Mouse (Mus musculus) urinary bladder, postnatal 25 days (tissue): ENCODE data around the gene Myh9.
"Not testable (repeated sequence)": the region's sequence is repeated elsewhere in the genome, so short reads cannot be mapped to it uniquely, and the experiment has no call there.

ENCODE experiments used
- DNase-seq: peaks from one replicate; pipeline ENCODE4 v3.0.0; 2022; ENCODE audit warnings: low spot score

The Myh9 gene

GRCm38 (mm10) chr15:77867231-77867968 is 25.4 kb upstream of the Myh9 start:
- DNase-seq: not testable (repeated sequence)

DNA sequence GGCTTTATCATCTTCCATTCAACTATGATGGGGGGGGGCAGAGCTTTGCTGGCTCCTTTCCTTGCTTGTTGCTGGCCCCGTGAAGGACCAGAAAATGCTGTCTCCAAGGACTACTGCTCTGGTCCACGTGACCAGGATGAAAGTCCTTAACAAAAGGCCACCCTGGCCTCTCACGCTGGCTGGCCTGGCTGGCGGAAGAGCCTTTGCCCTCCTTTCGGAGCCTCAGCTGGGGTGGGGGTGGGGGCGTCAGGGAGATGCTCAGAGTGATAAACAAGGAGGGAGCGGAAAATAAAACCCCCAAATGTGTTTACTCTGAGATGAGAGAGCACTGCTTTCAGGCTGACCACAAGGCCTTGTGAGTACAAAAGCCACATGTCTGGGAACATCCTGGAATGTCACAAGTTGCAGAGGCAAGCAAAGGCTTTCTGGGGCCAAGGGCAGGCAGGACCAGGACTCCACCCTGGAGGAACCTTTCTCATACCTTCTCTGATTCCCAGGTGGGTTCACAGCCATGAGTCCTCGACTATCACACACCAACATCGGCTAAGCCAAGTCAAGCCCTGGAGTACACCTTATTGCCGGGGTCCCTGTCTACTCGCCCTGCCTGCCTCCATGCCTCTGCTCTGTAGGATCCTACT is 24.7 kb upstream of the Myh9 start:
- no peak for DNase-seq

DNA sequence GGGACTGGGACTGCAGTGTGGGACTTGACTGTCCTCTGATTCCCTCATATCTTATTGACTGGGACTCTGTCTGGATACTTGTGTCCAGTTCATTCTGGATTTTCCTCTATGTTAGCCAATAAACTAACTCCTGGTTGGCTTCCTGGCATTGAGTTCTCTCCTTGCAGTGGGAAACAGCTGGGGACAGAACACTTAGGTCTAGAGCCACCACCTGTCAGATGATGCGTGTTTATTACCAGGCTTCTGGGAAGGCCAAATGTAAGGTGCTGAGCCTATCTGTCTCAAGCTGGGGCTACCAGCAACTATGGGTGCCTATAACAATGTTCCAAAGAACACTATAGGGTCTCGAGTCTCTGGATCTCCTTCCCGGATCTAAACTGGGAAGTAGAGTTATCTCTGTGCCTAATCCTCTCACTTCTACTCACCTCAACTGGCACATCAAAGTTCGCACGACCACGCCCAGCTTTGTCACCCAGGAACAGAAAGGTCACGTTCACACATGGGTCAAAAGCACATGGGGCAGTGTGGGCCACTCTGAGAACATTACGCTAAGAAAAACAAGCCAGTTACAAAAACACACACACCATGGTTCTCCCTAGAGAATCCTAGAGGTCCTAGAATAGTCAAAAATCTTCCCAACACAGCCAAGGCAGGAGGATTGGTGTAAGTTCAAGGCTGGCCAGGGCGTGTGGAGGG is 22.2 kb upstream of the Myh9 start:
- no peak for DNase-seq

DNA sequence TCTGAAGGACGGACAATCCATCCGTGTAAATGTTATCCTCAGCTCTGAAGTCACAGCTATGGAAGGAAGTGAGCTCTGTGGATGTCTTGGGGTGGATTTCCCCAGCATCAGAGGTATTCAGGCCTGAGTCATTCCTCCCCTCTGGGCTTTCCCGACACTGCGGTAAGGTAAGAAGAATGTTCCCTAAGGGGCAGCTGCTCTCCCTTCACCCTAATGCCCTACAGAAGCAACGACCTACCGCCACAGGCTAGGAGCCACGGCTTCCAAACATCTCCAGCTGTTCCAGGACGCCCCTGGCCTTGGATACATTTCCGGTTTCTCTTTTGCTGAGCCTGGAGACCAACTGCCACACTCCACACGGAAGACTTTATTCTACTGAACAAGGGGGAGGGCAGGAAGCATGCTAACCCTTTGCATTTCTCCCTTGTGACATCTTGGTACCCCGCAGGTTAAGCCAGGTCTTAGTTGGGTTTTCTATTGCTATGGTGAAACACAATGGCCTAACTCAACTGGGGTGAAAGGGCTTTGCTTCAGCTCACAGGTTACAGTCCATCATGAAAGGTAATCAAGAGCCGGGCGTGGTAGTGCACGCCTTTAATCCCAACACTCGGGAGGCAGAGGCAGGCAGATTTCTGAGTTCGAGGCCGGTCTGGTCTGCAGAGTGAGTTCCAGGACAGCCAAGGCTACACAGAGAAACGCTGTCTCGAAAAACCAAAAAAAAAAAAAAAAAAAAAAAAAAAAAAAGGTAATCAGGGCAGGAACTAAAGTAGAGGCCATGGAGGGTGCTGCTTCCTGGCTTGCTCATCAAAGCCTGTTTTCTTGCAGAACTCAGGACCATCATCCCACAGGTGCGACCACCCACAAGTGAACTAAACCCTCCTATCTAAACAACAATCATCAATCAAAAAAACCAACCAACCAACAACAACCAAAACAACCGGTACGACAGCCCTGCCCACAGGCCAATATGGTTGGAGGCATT is 21.3 kb upstream of the Myh9 start:
- no peak for DNase-seq

DNA sequence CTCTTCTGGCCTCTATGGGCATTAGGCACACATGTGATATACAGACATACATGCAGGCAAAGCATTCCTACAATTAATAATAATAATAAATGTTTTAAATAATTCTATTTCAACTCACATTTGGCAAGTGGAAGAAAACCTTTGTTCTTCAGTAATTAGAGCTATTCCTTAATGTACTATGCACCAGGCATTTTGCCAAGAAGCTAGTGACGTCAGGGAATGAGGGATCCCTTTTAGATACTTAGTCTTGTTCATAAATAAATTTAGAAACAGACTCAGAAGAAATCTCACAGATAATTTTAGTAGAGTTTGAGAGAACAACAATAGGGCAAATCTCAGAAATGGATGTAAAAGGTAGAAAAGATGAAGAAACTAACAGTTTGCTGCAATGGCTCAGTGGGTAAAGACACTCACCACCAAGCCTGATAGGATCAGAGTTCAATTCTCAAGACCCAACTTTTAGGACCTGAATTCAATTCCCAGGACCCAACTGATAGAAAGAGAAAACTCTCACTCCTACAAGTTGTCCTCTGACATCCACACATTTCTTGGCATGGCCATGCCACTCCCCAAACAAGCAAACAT is 18.2 kb upstream of the Myh9 start:
- no peak for DNase-seq

GRCm38 (mm10) chr15:77857662-77858156 is 15.7 kb upstream of the Myh9 start:
- peak; percentile 67 for DNase-seq

- no peak for DNase-seq
These were observed 14.6 kb upstream of the Myh9 start for GRCm38 (mm10) chr15:77856541-77856940.

GRCm38 (mm10) chr15:77855301-77855700 is 13.3 kb upstream of the Myh9 start:
- no peak for DNase-seq

GRCm38 (mm10) chr15:77852001-77852400 is 10.0 kb upstream of the Myh9 start:
- no peak for DNase-seq

DNA sequence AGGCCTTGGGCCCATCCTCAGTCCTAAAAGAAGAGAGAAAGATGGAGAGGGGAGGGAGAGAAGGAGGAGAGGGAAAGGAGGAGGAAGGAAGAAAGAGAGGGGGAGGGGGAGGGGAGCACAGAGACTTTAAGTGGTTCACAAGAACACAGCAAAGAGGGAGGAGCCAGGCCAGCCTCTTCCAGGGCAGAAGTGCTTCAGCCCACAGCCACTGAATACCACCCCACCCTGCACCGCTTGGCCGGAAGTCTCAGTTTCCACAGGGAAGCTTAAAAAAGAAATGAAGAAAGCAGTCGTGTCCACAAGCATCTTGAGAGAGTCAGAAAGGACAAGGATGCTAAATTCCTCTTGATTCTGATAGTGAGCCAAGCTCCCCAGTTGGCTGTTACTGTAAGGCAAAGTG is 9.2 kb upstream of the Myh9 start:
- no peak for DNase-seq

- DNase-seq: no peak
These were observed 7.7 kb upstream of the Myh9 start for GRCm38 (mm10) chr15:77849572-77850229.

GRCm38 (mm10) chr15:77849039-77849436 is 7.1 kb upstream of the Myh9 start:
- DNase-seq: no peak

DNA sequence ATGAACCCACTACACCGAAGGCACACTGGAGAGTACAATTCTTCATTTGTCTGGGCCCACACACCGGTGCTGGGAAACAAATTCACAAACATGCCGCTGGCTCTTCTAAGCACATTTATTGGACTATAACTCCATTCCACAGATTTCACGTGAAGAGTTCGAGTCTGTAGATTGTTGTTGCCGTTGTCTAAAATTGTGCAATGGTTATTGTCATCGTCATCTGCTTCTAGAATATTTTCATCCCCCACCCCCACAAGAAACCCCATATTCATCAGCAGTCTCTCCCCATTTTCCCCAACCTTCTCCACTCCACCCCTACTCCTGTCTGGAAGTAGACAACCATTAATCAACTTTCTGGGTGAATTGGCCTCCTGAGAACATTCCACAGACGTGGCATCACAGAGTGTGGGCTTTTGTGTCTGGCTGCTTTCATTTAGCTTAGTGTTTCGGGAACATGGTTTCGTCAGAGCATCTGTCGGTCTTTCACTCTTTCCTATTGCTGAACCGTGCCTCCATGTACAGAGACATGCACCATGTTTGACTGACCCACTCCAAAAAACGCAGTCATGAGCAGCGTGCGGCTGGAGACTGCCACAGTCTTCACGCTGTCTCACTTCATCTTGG is 6.6 kb upstream of the Myh9 start:
- DNase-seq: no peak

DNA sequence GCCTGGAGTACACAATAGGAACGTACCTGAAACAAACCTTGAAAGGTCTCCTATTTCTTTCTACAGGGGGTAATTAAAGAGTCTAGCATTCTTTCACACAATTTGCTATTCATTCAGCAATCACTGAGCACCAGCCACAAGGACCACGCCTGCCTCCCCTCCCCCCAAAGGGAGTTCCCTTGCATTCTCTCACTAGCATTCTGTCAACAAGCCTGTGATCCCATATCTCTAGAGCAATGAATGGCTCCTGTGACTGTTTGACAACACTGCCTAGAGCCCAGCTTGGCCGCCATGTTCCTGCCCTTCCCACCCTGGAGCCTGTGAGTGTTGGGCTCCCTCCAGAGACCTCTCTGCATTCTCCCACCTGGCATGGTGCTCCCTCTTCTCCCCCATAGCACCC is 5.9 kb upstream of the Myh9 start:
- DNase-seq: no peak

GRCm38 (mm10) chr15:77847108-77847507 is 5.1 kb upstream of the Myh9 start:
- DNase-seq: no peak

GRCm38 (mm10) chr15:77845931-77846595 is 4.1 kb upstream of the Myh9 start:
- DNase-seq: not testable (repeated sequence)

DNA sequence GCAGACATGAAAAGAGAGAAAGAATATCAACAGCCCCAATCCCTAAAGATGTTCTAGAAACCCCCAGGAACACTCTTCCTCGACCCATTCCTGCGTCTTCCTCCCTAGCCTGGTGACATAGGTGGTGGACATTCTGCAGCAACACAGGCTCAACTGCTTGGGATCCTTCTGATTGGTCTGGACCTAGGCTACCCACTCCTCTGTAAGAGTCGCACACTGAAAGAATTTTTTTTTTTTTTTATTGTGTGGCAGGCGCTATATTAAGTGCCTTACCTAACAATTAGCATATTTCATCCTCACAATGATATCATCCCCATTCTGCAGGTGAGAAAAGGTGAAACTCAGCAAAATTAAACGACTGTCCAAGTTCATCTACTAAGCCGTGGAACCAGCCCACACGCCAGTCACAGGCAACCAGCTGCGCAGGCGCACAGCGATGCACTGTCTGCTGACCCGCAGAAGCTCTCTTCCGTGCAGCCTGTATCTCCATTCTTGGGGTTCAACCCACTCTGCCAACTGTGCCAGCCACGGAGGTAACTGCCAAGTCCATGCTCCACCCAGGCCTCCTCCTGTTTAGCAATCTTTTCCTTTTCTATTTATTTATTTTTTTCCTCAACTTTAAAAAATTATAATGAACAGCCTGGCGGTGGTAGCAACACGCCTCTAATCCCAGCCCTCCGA is 3.1 kb upstream of the Myh9 start:
- DNase-seq: no peak

- no peak for DNase-seq
These were observed 2.1 kb upstream of the Myh9 start for GRCm38 (mm10) chr15:77844048-77844447.

- not testable (repeated sequence) for DNase-seq
These were observed 1.6 kb upstream of the Myh9 start for GRCm38 (mm10) chr15:77843494-77844041.
